Mouse (Mus musculus) liver, embryonic 15.5 days (tissue): ENCODE data around the gene Pim3. TPM values are rescaled to one million over a fixed set of nuclear protein-coding genes. Genes with fewer than 3 reads are reported as not detected.

Source experiments
- ATAC-seq: fragments of 200-750 bp; cut with Nextera tagmentation; 2 replicates; pipeline ENCODE4 v1.8.0; 2017; ENCODE audit warnings: moderate number of reproducible peaks, mild to moderate bottlenecking, moderate library complexity; ENCODE audit not compliant: insufficient read depth
- H3K27ac ChIP-seq: fragments of 300-500 bp; sonication (generic); replicated peaks from 2 replicates; pipeline ENCODE4 v1.5.1; 2015; ENCODE audit warnings: mild to moderate bottlenecking, inconsistent platforms
- H3K27me3 ChIP-seq: fragments of 300-500 bp; sonication (generic); 2 replicates; pipeline ENCODE4 v1.6.1; 2015; ENCODE audit warnings: mild to moderate bottlenecking, inconsistent platforms
- H3K36me3 ChIP-seq: fragments of 300-500 bp; sonication (generic); replicated peaks from 2 replicates; pipeline ENCODE4 v1.6.1; 2015; ENCODE audit warnings: moderate library complexity, mild to moderate bottlenecking, inconsistent platforms
- H3K4me1 ChIP-seq: fragments of 300-500 bp; sonication (generic); replicated peaks from 2 replicates; pipeline ENCODE4 v1.6.1; 2015; ENCODE audit warnings: inconsistent platforms
- H3K4me2 ChIP-seq: fragments of 300-500 bp; sonication (generic); 2 replicates; pipeline ENCODE4 v1.6.1; 2015; ENCODE audit warnings: moderate library complexity, mild to moderate bottlenecking, inconsistent platforms
- H3K4me3 ChIP-seq: fragments of 300-500 bp; sonication (generic); replicated peaks from 2 replicates; pipeline ENCODE4 v1.5.1; 2015; ENCODE audit warnings: mild to moderate bottlenecking, inconsistent platforms
- H3K9ac ChIP-seq: fragments of 300-500 bp; sonication (generic); 2 replicates; pipeline ENCODE4 v1.6.1; 2015; ENCODE audit warnings: moderate library complexity, mild to moderate bottlenecking, inconsistent platforms
- H3K9me3 ChIP-seq: fragments of 300-500 bp; sonication (generic); replicated peaks from 2 replicates; pipeline ENCODE4 v1.6.1; 2016; ENCODE audit warnings: inconsistent platforms
- WGBS: fragments of 180-500 bp; shearing (Covaris S2); methylation state at CpG from one replicate; pipeline ENCODE4 v1.1.7; 2015; ENCODE audit warnings: mixed read lengths; ENCODE audit not compliant: insufficient replicate concordance; 5-methylcytosine and 5-hydroxymethylcytosine counted together
- polyA plus RNA-seq: library from polyadenylated mRNA; unstranded; fragments of >200 nt; fragmentation: Nextera tagmentation; extraction: Ambion mirVana; gene quantifications from 2 replicates; pipeline ENCODE4 v1.2.1, GENCODE M21; 2015

The Pim3 gene
- polyA plus RNA-seq, 1 experiment from 2014 or later: 22.0 TPM

GRCm38 (mm10) chr15:88837977-88838376 lies 24.0 kb upstream of the Pim3 start:
- Histone ChIP-seq H3K4me3 (peak overlapping the region; percentile 56), H3K9ac (no peak overlapping the region), H3K36me3 (no peaks in the 10 kb centered on the region), H3K9me3 (no peaks in the 10 kb centered on the region), H3K4me1 (peaks cover 16% of the 10 kb centered on the region), H3K4me2 (peak overlapping the region; percentile 65), H3K27ac (peak overlapping the region; percentile 45; the same call in 1 of the 2 replicates), H3K27me3 (peaks cover 24% of the 10 kb centered on the region)
- 3% methylated on average over 11 of the region's 11 CpGs for WGBS
- no peak for ATAC-seq

GRCm38 (mm10) chr15:88839271-88839670 lies 22.7 kb upstream of the Pim3 start:
- ATAC-seq: 0 out of 2 replicates have a peak, but pooled peaks have one; percentile 11
- Histone ChIP-seq H3K4me3 (no peak overlapping the region), H3K9ac (no peak overlapping the region), H3K27me3 (peaks cover 24% of the 10 kb centered on the region), H3K4me1 (peaks cover 16% of the 10 kb centered on the region), H3K9me3 (no peaks in the 10 kb centered on the region), H3K36me3 (no peaks in the 10 kb centered on the region), H3K27ac (no peak overlapping the region), H3K4me2 (no peak overlapping the region)
- 32% methylated on average over 9 of the region's 9 CpGs for WGBS

- 59% methylated on average over 10 of the region's 10 CpGs for WGBS
- no peak overlapping the region for H3K27ac ChIP-seq
Measured at GRCm38 (mm10) chr15:88840126-88840525, 21.9 kb upstream of the Pim3 start.

GRCm38 (mm10) chr15:88841160-88841559 lies 20.8 kb upstream of the Pim3 start:
- H3K9ac ChIP-seq: no peak overlapping the region
- 82% methylated on average over 2 of the region's 2 CpGs for WGBS
- peaks cover 20% of the 10 kb centered on the region for H3K27me3 ChIP-seq
- H3K4me1 ChIP-seq: peaks cover 16% of the 10 kb centered on the region
- H3K4me3 ChIP-seq: no peak overlapping the region
- no peaks in the 10 kb centered on the region for H3K9me3 ChIP-seq
- no peak overlapping the region for H3K27ac ChIP-seq
- H3K4me2 ChIP-seq: no peak overlapping the region
- no peaks in the 10 kb centered on the region for H3K36me3 ChIP-seq
- no peak for ATAC-seq

More at GRCm38 (mm10) chr15:88840126-88840525, 21.9 kb upstream of the Pim3 start:
- Histone ChIP-seq H3K36me3 (no peaks in the 10 kb centered on the region), H3K9me3 (no peaks in the 10 kb centered on the region), H3K9ac (no peak overlapping the region), H3K4me3 (no peak overlapping the region), H3K4me2 (no peak overlapping the region), H3K27me3 (peaks cover 24% of the 10 kb centered on the region), H3K4me1 (peaks cover 16% of the 10 kb centered on the region)
- ATAC-seq: no peak

GRCm38 (mm10) chr15:88841580-88842299 lies 20.2 kb upstream of the Pim3 start:
- H3K9ac ChIP-seq: no peak overlapping the region
- H3K27me3 ChIP-seq: peaks cover 20% of the 10 kb centered on the region
- H3K9me3 ChIP-seq: no peaks in the 10 kb centered on the region
- no peak overlapping the region for H3K27ac ChIP-seq
- H3K36me3 ChIP-seq: no peaks in the 10 kb centered on the region
- no peak for ATAC-seq
- no peak overlapping the region for H3K4me3 ChIP-seq
- peaks cover 16% of the 10 kb centered on the region for H3K4me1 ChIP-seq
- H3K4me2 ChIP-seq: no peak overlapping the region
- 54% methylated on average over 3 of the region's 3 CpGs for WGBS

- ATAC-seq: no peak
- Histone ChIP-seq H3K27ac (no peak overlapping the region), H3K4me1 (peaks cover 13% of the 10 kb centered on the region), H3K4me2 (no peak overlapping the region), H3K4me3 (no peak overlapping the region), H3K9me3 (no peaks in the 10 kb centered on the region), H3K27me3 (peaks cover 16% of the 10 kb centered on the region), H3K36me3 (no peaks in the 10 kb centered on the region), H3K9ac (no peak overlapping the region)
- WGBS: 46% methylated on average over 3 of the region's 3 CpGs
Measured at GRCm38 (mm10) chr15:88842300-88842673, 19.7 kb upstream of the Pim3 start.

GRCm38 (mm10) chr15:88843486-88844097 lies 18.4 kb upstream of the Pim3 start:
- ATAC-seq: no peak
- no peaks in the 10 kb centered on the region for H3K9me3 ChIP-seq
- peaks cover 8% of the 10 kb centered on the region for H3K4me1 ChIP-seq
- H3K9ac ChIP-seq: no peak overlapping the region
- H3K27me3 ChIP-seq: 0 out of 2 replicates have a peak, but pooled peaks cover 7% of the 10 kb centered on the region
- WGBS: 39% methylated on average over 8 of the region's 8 CpGs
- H3K36me3 ChIP-seq: no peaks in the 10 kb centered on the region
- no peak overlapping the region for H3K4me2 ChIP-seq
- no peak overlapping the region for H3K4me3 ChIP-seq
- H3K27ac ChIP-seq: no peak overlapping the region

- WGBS: 69% methylated on average over 7 of the region's 7 CpGs
- H3K4me3 ChIP-seq: no peak overlapping the region
- H3K4me2 ChIP-seq: no peak overlapping the region
- no peaks in the 10 kb centered on the region for H3K4me1 ChIP-seq
- H3K9me3 ChIP-seq: no peaks in the 10 kb centered on the region
- no peaks in the 10 kb centered on the region for H3K27me3 ChIP-seq
- H3K27ac ChIP-seq: no peak overlapping the region
- no peak for ATAC-seq
- H3K36me3 ChIP-seq: no peaks in the 10 kb centered on the region
- H3K9ac ChIP-seq: no peak overlapping the region
Measured at GRCm38 (mm10) chr15:88844966-88845365, 17.0 kb upstream of the Pim3 start.

- no peaks in the 10 kb centered on the region for H3K27me3 ChIP-seq
- 50% methylated on average over 1 of the region's 1 CpGs for WGBS
Measured at GRCm38 (mm10) chr15:88848661-88849060, 13.3 kb upstream of the Pim3 start.

GRCm38 (mm10) chr15:88849621-88850020 lies 12.4 kb upstream of the Pim3 start:
- H3K4me3 ChIP-seq: no peak overlapping the region
- no peaks in the 10 kb centered on the region for H3K9me3 ChIP-seq
- no peaks in the 10 kb centered on the region for H3K36me3 ChIP-seq
- 70% methylated on average over 2 of the region's 2 CpGs for whole genome bisulfite sequencing
- H3K4me1 ChIP-seq: peaks cover 5% of the 10 kb centered on the region; the same call in 1 of the 2 replicates
- no peaks in the 10 kb centered on the region for H3K27me3 ChIP-seq
- H3K9ac ChIP-seq: no peak overlapping the region
- no peak overlapping the region for H3K4me2 ChIP-seq
- no peak for ATAC-seq
- no peak overlapping the region for H3K27ac ChIP-seq

More at GRCm38 (mm10) chr15:88848661-88849060, 13.3 kb upstream of the Pim3 start:
- Histone ChIP-seq H3K27ac (no peak overlapping the region), H3K9ac (no peak overlapping the region), H3K36me3 (no peaks in the 10 kb centered on the region), H3K9me3 (no peaks in the 10 kb centered on the region), H3K4me1 (0 out of 2 replicates have a peak, but pooled peaks cover 2% of the 10 kb centered on the region), H3K4me2 (no peak overlapping the region), H3K4me3 (no peak overlapping the region)
- ATAC-seq: no peak

- Histone ChIP-seq H3K4me3 (no peak overlapping the region), H3K4me1 (peaks cover 8% of the 10 kb centered on the region), H3K27me3 (no peaks in the 10 kb centered on the region), H3K9me3 (no peaks in the 10 kb centered on the region), H3K9ac (no peak overlapping the region), H3K36me3 (no peaks in the 10 kb centered on the region), H3K4me2 (no peak overlapping the region), H3K27ac (peak overlapping the region; percentile 55; the same call in 1 of the 2 replicates)
- 49% methylated on average over 10 of the region's 10 CpGs for WGBS
- peak; percentile 85 for ATAC-seq
Measured at GRCm38 (mm10) chr15:88850146-88850826, 11.7 kb upstream of the Pim3 start.
